Mouse (Mus musculus) intestine, embryonic 14.5 days (tissue): ENCODE results near the gene V1ra8. TPM values are rescaled to one million over a fixed set of nuclear protein-coding genes. Genes with fewer than 3 reads are reported as not detected.
"Not testable (repeated sequence)": the region's sequence is repeated elsewhere in the genome, so short reads cannot be mapped to it uniquely, and the experiment has no call there.

Source experiments
- ATAC-seq: fragments of 200-750 bp; cut with Nextera tagmentation; replicated peaks from 2 replicates; pipeline ENCODE4 v1.8.0; 2017; ENCODE audit warnings: low read depth, moderate number of reproducible peaks, moderate TSS enrichment, moderate library complexity; ENCODE audit not compliant: low FRiP score, low TSS enrichment
- DNase-seq: peaks from one replicate; pipeline ENCODE4 v3.0.0-alpha.2; 2018; ENCODE audit warnings: low spot score
- H3K27ac ChIP-seq: fragments of 300-500 bp; sonication (generic); 2 replicates; pipeline ENCODE4 v1.5.1; 2014; ENCODE audit warnings: low read depth, mild to moderate bottlenecking, control low read depth
- H3K27me3 ChIP-seq: fragments of 300-500 bp; sonication (generic); replicated peaks from 2 replicates; pipeline ENCODE4 v1.6.1; 2014; ENCODE audit warnings: low read length, control low read depth; ENCODE audit not compliant: control insufficient read depth, insufficient read depth
- H3K36me3 ChIP-seq: fragments of 300-500 bp; sonication (generic); 2 replicates; pipeline ENCODE4 v1.6.1; 2014; ENCODE audit warnings: low read length, control low read depth; ENCODE audit not compliant: control insufficient read depth, insufficient read depth
- H3K4me1 ChIP-seq: fragments of 300-500 bp; sonication (generic); replicated peaks from 2 replicates; pipeline ENCODE4 v1.6.1; 2014; ENCODE audit warnings: low read length, control low read depth, mixed read lengths; ENCODE audit not compliant: control insufficient read depth, insufficient read depth
- H3K4me2 ChIP-seq: fragments of 300-500 bp; sonication (generic); 2 replicates; pipeline ENCODE4 v1.6.1; 2014; ENCODE audit warnings: low read length
- H3K4me3 ChIP-seq: fragments of 300-500 bp; sonication (generic); 2 replicates; pipeline ENCODE4 v1.5.1; 2014; ENCODE audit warnings: low read depth, low read length, control low read depth, mixed read lengths
- H3K9ac ChIP-seq: fragments of 300-500 bp; sonication (generic); 2 replicates; pipeline ENCODE4 v1.6.1; 2014; ENCODE audit warnings: mild to moderate bottlenecking, low read length
- H3K9me3 ChIP-seq: fragments of 300-500 bp; sonication (generic); 2 replicates; pipeline ENCODE4 v1.6.1; 2016; ENCODE audit warnings: low read length, control low read depth; ENCODE audit not compliant: control insufficient read depth
- WGBS: fragments of 180-500 bp; shearing (Covaris S2); extraction: QIAGEN DNeasy Blood & Tissue Kit; methylation state at CpG from one replicate; pipeline ENCODE4 v1.1.7; 2014; 5-methylcytosine and 5-hydroxymethylcytosine counted together
- polyA plus RNA-seq: library from polyadenylated mRNA; unstranded; fragments of >200 nt; fragmentation: Nextera tagmentation; extraction: Ambion mirVana; gene quantifications from 2 replicates; pipeline ENCODE4 v1.2.1, GENCODE M21; 2014

Gene V1ra8
- not detected in 2 replicates for polyA plus RNA-seq

DNA sequence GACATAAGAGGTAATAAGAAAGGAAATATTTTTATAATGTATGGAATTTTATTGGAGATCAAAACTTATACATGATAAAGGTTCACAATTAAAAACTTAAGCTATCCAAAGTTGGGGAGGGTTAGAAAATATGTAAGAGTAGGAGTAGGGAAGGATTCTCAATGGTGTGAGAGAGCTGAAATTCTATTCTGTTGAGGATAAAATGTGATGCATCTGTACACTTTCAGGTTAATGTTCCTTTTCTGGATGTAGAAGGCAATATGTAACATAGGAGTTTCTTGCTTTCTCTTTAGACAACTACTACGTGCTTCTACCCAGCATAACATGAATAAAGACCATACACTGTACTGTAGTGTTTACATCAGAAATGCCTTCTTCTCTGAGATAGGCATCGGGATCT, at the start of gene V1ra8:
Gene V1ra8, plus strand, starts transcription at position 301 of the 400 bp plus-strand sequence.
- H3K9ac ChIP-seq, H3K9me3 ChIP-seq, H3K27me3 ChIP-seq, H3K36me3 ChIP-seq, H3K4me3 ChIP-seq, DNase-seq, H3K4me1 ChIP-seq, H3K27ac ChIP-seq, ATAC-seq, H3K4me2 ChIP-seq: not testable (repeated sequence)
- 76% methylated on average over 1 of the region's 2 CpGs for WGBS

GRCm38 (mm10) chr6:90160139-90160538, 42.5 kb upstream of the V1ra8 start:
- Histone ChIP-seq H3K9ac (no peak overlapping the region), H3K27ac (no peak overlapping the region), H3K27me3 (no peaks in the 10 kb centered on the region), H3K4me2 (no peak overlapping the region), H3K4me1 (no peaks in the 10 kb centered on the region), H3K9me3 (no peaks in the 10 kb centered on the region), H3K36me3 (no peaks in the 10 kb centered on the region), H3K4me3 (no peak overlapping the region)
- no peak for DNase-seq
- ATAC-seq = no peak
- 66% methylated on average over 3 of the region's 3 CpGs for WGBS

- Histone ChIP-seq H3K36me3 (no peaks in the 10 kb centered on the region), H3K4me2 (no peak within 1 kb of the TSS), H3K9ac (no peak within 1 kb of the TSS), H3K4me3 (no peak within 1 kb of the TSS), H3K9me3 (peaks cover 2% of the 10 kb centered on the region; the same call in 1 of the 2 replicates), H3K4me1 (no peaks in the 10 kb centered on the region), H3K27ac (no peak within 1 kb of the TSS), H3K27me3 (no peaks in the 10 kb centered on the region)
- DNase-seq (no peak), ATAC-seq (no peak)
- WGBS = 70% methylated on average over 2 of the region's 2 CpGs
Observed at GRCm38 (mm10) chr6:90174508-90174907, 28.1 kb upstream of the V1ra8 start, which contains the start of gene Vmn1r52. TSS of gene Vmn1r52 (plus strand) at chr6:90174808.

- Histone ChIP-seq H3K9me3 (no peaks in the 10 kb centered on the region), H3K4me2 (no peak within 1 kb of the TSS), H3K9ac (no peak within 1 kb of the TSS), H3K4me1 (no peaks in the 10 kb centered on the region), H3K36me3 (no peaks in the 10 kb centered on the region), H3K27ac (no peak within 1 kb of the TSS), H3K4me3 (no peak within 1 kb of the TSS), H3K27me3 (no peaks in the 10 kb centered on the region)
- no peak for ATAC-seq
- WGBS = 92% methylated on average over 1 of the region's 1 CpGs
- DNase-seq = no peak
Observed at GRCm38 (mm10) chr6:90224338-90224737, 21.7 kb downstream of the V1ra8 start, which contains the start of gene Vmn1r53. TSS of gene Vmn1r53 (minus strand) at chr6:90224438.

DNA sequence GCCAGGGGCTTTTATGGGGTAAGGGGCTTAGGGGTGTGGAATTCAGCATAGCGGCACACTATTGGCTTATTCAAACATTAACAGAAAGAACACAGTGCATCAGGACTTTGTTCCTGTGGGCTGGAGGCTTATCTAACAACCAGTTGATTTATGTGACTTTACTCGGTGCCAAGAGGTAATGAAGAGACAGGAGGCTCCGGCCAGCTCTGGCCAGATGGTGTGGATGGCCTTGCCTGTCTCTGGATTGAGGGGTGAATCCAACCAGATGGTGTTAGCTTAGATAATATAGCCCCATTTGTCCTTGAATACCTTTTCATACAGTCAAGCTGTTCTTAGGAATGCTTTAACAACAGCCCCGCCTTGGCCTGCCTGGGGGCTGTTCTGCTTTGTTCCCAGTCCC, 29.5 kb downstream of the V1ra8 start:
- H3K36me3 ChIP-seq, H3K4me1 ChIP-seq, H3K27ac ChIP-seq, H3K27me3 ChIP-seq, H3K9me3 ChIP-seq, H3K4me3 ChIP-seq, ATAC-seq, DNase-seq, H3K9ac ChIP-seq, H3K4me2 ChIP-seq: not testable (repeated sequence)
- WGBS = 75% methylated on average over 4 of the region's 4 CpGs

GRCm38 (mm10) chr6:90232681-90233080, 30.1 kb downstream of the V1ra8 start:
- H3K4me2 ChIP-seq = no peak overlapping the region
- H3K27me3 ChIP-seq = no peaks in the 10 kb centered on the region
- DNase-seq (no peak), ATAC-seq (no peak)
- no peaks in the 10 kb centered on the region for H3K36me3 ChIP-seq
- H3K27ac ChIP-seq = no peak overlapping the region
- WGBS = 60% methylated on average over 27 of the region's 27 CpGs
- H3K9ac ChIP-seq = no peak overlapping the region
- no peak overlapping the region for H3K4me3 ChIP-seq
- H3K4me1 ChIP-seq = no peaks in the 10 kb centered on the region
- 0 out of 2 replicates have a peak, but pooled peaks cover 3% of the 10 kb centered on the region for H3K9me3 ChIP-seq

DNA sequence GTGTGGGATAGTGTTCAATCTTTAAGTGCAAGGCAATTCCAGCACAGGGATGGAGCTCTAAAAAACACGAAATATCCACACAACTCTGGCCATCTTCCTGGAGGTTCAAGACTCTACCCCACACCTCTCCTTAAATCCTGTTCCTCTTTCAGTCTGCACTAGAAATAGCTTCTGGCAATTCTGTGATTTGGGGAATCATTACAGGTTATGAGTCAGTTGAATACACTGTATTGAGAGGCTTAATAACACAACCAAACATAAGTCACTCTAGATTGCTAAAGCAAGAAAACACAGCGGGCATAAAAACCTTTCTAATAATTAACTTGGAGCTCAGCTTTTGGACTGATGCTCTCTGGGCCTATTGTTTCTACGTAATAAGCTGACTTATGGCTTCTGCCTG, 41.4 kb downstream of the V1ra8 start:
- Histone ChIP-seq H3K36me3 (no peaks in the 10 kb centered on the region), H3K4me3 (no peak overlapping the region), H3K4me2 (no peak overlapping the region), H3K9me3 (no peaks in the 10 kb centered on the region), H3K4me1 (no peaks in the 10 kb centered on the region), H3K27me3 (no peaks in the 10 kb centered on the region), H3K27ac (no peak overlapping the region), H3K9ac (no peak overlapping the region)
- DNase-seq (no peak), ATAC-seq (no peak)
- WGBS = 78% methylated on average over 3 of the region's 3 CpGs

- H3K27ac ChIP-seq = no peak within 1 kb of the TSS
- H3K9ac ChIP-seq = no peak within 1 kb of the TSS
- H3K9me3 ChIP-seq = no peaks in the 10 kb centered on the region
- H3K4me3 ChIP-seq = no peak within 1 kb of the TSS
- WGBS = 61% methylated on average over 1 of the region's 1 CpGs
- ATAC-seq (no peak), DNase-seq (no peak)
- no peaks in the 10 kb centered on the region for H3K4me1 ChIP-seq
- H3K36me3 ChIP-seq = no peaks in the 10 kb centered on the region
- no peaks in the 10 kb centered on the region for H3K27me3 ChIP-seq
- H3K4me2 ChIP-seq = no peak within 1 kb of the TSS
Observed at GRCm38 (mm10) chr6:90246000-90246399, 43.4 kb downstream of the V1ra8 start, which contains the start of gene Vmn1r54. TSS of gene Vmn1r54 (plus strand) at chr6:90246300.
